Mouse (Mus musculus): ENCODE measurements around the gene Atp10a. TPM values are rescaled to one million over a fixed set of nuclear protein-coding genes. Genes with fewer than 3 reads are reported as not detected.

Atp10a gene
- polyA plus RNA-seq (2014; fragmentation: Illumina TruSeq; extraction: RNeasy Lipid Tissue Mini Kit (QIAGEN cat#74804); ENCODE audit: low read depth, low replicate concordance) = 0.61 TPM

DNA sequence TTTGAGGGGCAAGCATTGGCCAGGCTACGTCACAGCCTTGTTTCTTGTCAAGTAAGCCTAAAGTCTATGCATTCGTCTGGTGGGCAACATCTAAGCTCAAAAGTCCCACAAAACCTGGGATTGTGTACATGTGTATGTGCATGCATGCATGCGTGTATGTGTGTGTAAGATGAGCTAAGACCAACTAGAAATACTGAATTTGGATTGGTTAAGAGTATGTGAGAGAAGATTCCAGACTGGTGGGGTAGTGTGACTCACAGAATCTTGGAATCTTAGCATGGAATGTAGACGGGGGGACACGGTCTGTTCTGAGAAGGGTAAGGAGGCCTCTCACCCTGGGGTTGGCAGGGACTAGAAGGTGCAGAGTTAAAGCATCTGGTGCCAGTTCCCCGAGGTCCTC is at the start of gene Atp10a:
TSS of gene Atp10a (plus strand) at position 301 of the 400 bp plus-strand sequence.

